Mouse (Mus musculus): ENCODE data around the gene 4930402H24Rik. TPM values are rescaled to one million over a fixed set of nuclear protein-coding genes. Genes with fewer than 3 reads are reported as not detected.

Gene 4930402H24Rik
- total RNA-seq, 2 experiments from 2014 or later = 72.1 to 81.2 TPM

GRCm38 (mm10) chr2:130755061-130755607, 151.1 kb downstream of the 4930402H24Rik start:
- intact Hi-C loops (cut with DNase I) = no loop called here
- DNase-seq (ENCODE audit: low spot score in 2 of 2) = no peak

GRCm38 (mm10) chr2:130754596-130754995, 151.6 kb downstream of the 4930402H24Rik start:
- intact Hi-C loops (cut with DNase I) = no loop called here
- no peak for DNase-seq (ENCODE audit: low spot score in 2 of 2)

DNA sequence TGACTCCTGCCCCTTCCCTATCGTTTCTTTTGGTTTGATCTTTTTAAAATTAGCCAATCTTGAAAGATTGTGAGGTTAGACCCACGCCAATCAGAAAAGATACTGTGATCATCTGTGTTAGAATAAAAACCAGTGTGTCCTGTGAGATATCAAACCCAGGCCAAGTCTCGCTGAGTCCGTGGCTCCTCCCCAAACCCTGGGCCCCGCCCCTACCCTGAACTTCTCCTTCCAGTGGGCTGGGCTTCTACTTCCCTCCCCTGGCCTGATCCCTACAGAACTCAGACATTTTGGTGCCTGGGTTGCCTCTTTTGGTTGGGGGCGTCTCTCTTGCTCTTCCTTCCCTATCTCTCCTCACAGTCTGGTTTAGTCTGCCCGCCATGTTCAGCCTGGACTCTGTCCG, 155.8 kb downstream of the 4930402H24Rik start:
- DNase-seq (ENCODE audit: low spot score in 2 of 2) = no peak
- intact Hi-C loops (cut with DNase I) = no loop called here

DNA sequence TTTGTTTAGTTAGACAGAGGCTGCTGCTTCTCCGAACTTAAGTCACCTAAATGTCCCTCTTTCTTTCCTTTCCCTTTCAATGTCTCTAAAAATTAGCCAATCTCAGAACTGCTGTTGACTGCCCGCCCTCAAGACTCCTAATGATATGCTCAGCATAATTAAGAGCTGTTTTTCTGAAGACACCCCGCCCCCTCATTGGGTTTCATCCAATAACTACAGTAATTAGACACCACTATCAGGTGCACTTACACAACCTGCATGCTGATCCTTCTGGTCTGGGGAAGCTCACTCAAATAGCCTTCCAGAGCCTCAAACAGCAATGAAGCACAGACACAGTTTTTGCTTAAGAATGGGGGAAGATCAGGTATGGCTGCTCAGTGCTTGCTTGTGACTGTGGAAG, 156.5 kb downstream of the 4930402H24Rik start:
- DNase-seq (ENCODE audit: low spot score in 2 of 2) = no peak
- intact Hi-C loops (cut with DNase I) = no loop called here

- DNase-seq (ENCODE audit: low spot score in 2 of 2) = no peak
- intact Hi-C loops (cut with DNase I) = no loop called here
Observed at GRCm38 (mm10) chr2:130743576-130743975, 162.6 kb downstream of the 4930402H24Rik start.

DNA sequence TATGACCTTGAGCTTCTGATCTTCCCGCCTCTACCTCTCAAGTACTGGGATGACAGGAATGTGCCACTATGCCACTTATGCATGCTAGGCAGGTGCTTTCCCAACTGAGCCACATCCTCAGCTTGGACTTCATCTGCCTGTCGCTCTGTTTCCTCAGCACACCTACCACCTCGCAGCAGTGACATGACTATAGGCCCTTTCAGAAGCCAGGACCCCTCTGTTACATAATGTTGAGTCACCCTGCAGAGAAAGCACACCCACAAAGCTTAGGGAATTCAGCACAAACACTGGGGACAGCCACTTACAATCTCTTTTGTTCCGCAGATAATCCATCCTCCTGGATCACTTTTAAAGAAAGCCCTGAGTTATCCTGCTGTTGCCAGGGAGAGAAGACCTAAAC, 166.1 kb downstream of the 4930402H24Rik start:
- intact Hi-C loops (cut with DNase I) = no loop called here
- no peak for DNase-seq (ENCODE audit: low spot score in 2 of 2)

DNA sequence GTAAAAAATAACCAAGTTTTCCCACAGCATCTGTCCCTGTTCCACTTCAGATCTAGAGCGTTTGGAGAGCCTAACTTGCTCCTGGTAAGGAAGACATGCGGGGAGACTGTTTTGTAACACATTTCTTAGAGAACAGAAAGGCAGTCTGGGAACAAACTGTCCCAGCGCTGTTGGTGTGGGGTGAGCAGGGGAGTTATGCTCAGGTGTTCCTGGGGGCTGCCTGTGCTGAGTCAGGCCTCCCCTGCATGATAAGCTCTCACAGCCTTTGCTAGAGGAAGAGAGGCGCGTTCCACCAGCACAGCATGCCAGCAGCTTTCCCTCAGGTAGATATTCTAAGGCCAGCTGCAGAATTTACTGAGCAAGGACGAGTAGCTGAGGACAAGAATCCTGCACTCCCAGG, 168.2 kb downstream of the 4930402H24Rik start:
- intact Hi-C loops (cut with DNase I) = no loop called here
- DNase-seq (ENCODE audit: low spot score in 2 of 2) = peak; percentile 37 to 71

DNA sequence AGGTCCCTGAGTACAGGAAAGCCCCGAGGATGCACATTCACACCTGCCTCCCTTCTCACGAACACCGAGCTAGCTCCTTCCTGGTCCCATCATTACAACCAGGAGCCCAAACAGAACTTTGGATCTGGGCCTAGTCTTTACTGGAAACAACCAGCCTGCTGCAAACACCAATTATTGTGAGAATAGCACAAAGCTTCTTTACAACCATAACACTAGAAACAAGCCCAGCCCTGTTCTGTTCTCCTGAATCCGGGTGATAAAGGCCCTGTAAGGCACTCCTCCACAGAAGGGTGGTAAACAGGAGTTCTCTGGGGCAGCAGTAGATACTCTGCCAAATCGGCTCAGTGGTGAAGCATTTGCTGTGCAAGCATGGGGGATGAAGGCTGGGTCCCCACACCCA, 170.9 kb downstream of the 4930402H24Rik start:
- intact Hi-C loops (cut with DNase I) = no loop called here
- no peak for DNase-seq (ENCODE audit: low spot score in 2 of 2)

DNA sequence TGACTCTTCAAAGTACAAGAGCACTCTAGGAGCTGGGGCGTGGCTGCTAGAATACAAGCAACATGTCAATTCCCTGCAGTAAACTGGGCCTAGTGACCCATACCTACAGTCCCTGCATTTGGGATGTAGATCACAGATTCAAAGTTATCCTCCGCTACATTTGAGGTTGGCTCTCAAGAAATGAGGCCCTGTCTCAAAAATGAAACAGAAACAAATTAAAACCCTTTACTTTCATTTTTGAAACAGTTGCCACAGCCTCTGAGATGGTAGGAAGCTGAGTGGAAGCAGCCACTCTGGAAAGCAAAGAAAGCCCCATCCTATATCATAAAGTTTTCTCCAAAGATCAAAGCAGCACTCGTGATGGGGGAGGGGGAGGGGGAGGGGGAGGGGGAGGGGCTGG, 172.8 kb downstream of the 4930402H24Rik start:
- intact Hi-C loops (cut with DNase I) = no loop called here
- DNase-seq (ENCODE audit: low spot score in 2 of 2) = no peak

GRCm38 (mm10) chr2:130731855-130732254, 174.4 kb downstream of the 4930402H24Rik start:
- peak; percentile 27 to 47 for DNase-seq (ENCODE audit: low spot score in 2 of 2)
- intact Hi-C loops (cut with DNase I) = no loop called here

GRCm38 (mm10) chr2:130730746-130731145, 175.5 kb downstream of the 4930402H24Rik start:
- intact Hi-C loops (cut with DNase I) = no loop called here
- no peak for DNase-seq (ENCODE audit: low spot score in 2 of 2)

- intact Hi-C loops (cut with DNase I) = no loop called here
- DNase-seq (ENCODE audit: low spot score in 2 of 2) = peak in 1 of 2 experiments; percentile 55
Observed at GRCm38 (mm10) chr2:130728906-130729585, 177.2 kb downstream of the 4930402H24Rik start.

- DNase-seq (ENCODE audit: low spot score in 2 of 2) = no peak
- intact Hi-C loops (cut with DNase I) = no loop called here
Observed at GRCm38 (mm10) chr2:130727752-130728151, 178.5 kb downstream of the 4930402H24Rik start.

DNA sequence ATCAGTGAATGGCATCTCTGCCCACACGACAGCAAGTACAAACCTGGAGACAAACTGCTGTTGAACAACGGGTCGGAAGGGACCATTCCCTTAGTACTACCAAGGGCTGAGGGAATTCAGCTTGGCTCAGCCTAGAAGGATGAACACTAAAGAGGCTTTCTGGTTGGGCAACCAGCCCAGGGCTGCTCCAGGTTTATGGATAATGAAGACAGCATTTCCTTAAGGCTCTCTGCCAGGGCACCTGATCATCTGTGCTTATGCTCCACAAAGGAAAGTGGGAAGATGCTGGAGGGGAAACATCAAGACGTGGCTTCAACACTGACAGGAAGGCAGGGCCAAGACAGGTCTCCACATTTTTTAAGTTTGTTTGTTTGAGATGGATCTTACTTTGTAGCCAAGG, 181.8 kb downstream of the 4930402H24Rik start:
- intact Hi-C loops (cut with DNase I) = no loop called here
- DNase-seq (ENCODE audit: low spot score in 2 of 2) = no peak

DNA sequence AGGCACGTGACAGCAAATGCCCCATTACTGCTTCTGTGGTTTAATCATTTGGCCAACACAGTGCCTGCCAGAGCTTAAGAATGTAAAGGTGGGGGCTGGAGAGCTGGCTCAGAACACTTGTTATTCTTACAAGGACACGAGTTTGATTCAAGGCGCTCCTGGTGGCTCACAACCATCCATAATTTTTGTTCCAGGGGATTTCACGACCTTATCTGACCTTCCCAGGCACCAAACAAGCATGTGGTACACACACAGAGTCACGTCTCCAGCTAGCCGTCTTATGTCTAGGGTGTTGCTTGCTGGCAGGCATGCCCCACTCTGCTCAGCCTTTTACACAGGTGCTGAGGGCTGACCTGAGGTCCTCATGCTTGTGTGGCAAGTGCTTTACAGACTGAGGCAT, 188.3 kb downstream of the 4930402H24Rik start:
- DNase-seq (ENCODE audit: low spot score in 2 of 2) = no peak
- intact Hi-C loops (cut with DNase I) = no loop called here

DNA sequence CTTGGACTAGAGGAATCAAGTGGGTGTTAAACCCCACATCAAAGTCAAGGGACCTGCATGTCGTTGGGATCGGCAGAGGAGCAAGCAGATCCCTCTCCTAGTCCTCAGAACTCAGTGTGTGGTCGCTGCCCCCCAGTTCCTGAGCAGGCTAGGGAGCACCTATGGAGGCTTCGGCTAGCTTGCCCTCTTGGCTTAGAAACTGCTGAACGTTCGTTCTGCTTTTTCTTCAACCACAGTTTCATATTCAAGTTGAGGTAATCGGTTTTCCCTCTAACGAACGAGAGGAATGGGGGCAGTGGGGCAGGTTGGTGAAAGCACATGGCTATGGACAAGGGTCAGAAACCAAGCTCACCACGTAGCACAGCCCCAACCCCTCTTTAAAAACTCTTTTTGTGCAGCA, 199.1 kb downstream of the 4930402H24Rik start:
- no peak for DNase-seq (ENCODE audit: low spot score in 2 of 2)
- intact Hi-C loops (cut with DNase I) = no loop called here

GRCm38 (mm10) chr2:130706602-130707001, 199.6 kb downstream of the 4930402H24Rik start:
- no peak for DNase-seq (ENCODE audit: low spot score in 2 of 2)
- intact Hi-C loops (cut with DNase I) = no loop called here

GRCm38 (mm10) chr2:130705178-130705577, 201.0 kb downstream of the 4930402H24Rik start:
- DNase-seq (ENCODE audit: low spot score in 2 of 2) = peak in 1 of 2 experiments; percentile 39
- intact Hi-C loops (cut with DNase I) = no loop called here

GRCm38 (mm10) chr2:130704040-130705001, 201.9 kb downstream of the 4930402H24Rik start:
- intact Hi-C loops (cut with DNase I) = no loop called here
- no peak for DNase-seq (ENCODE audit: low spot score in 2 of 2)

DNA sequence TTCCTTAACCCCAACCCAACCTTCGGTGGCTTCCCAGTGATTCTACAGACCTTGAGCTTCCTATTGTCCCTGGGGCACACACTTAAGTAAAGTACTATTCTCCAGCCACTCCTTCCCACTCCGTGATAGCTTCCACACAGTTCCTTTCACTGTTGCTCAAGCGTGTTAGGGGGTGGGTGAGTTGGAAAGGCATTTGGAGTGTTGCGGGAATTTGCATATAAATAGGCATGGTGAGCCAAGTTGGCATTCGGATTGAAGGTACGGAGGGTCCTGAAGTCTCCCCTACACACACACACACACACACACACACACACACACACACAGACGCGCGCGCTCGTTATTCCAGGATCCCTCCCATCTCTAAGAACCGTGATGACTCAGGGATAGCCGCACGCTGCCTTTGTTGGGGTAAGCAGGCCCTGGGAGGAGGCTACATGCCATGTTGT, 208.4 kb downstream of the 4930402H24Rik start:
- peak in 1 of 2 experiments; percentile 37 for DNase-seq (ENCODE audit: low spot score in 2 of 2)
- intact Hi-C loops (cut with DNase I) = no loop called here

All from left cerebral cortex, postnatal 14 days (tissue).